Mouse (Mus musculus) neural tube, embryonic 10.5 days (tissue): ENCODE data around the gene Ccdc22.

Source experiments
- DNase-seq: peaks from one replicate; pipeline ENCODE4 v3.0.0-alpha.2; 2017; ENCODE audit warnings: low spot score; ENCODE audit errors: extremely low spot score

The Ccdc22 gene

GRCm38 (mm10) chrX:7573176-7574086, 31.9 kb downstream of the Ccdc22 start, which contains the start of gene Foxp3:
Foxp3 (plus strand) TSS chrX:7573644.
- peak; percentile 70 for DNase-seq

- DNase-seq: no peak
Observed at GRCm38 (mm10) chrX:7572466-7572865, 32.9 kb downstream of the Ccdc22 start.

- DNase-seq: no peak
Observed at GRCm38 (mm10) chrX:7571565-7572136, 33.7 kb downstream of the Ccdc22 start.

- no peak for DNase-seq
Observed at GRCm38 (mm10) chrX:7570481-7571175, 34.7 kb downstream of the Ccdc22 start.

- DNase-seq: no peak
Observed at GRCm38 (mm10) chrX:7567491-7567890, 37.8 kb downstream of the Ccdc22 start.

GRCm38 (mm10) chrX:7566352-7566751, 39.0 kb downstream of the Ccdc22 start:
- no peak for DNase-seq

GRCm38 (mm10) chrX:7563076-7563475, 42.2 kb downstream of the Ccdc22 start:
- no peak for DNase-seq

GRCm38 (mm10) chrX:7553474-7553873, 51.8 kb downstream of the Ccdc22 start:
- DNase-seq: no peak
